Mouse (Mus musculus) heart, embryonic 14.5 days (tissue): ENCODE measurements around the gene Hspb8. TPM values are rescaled to one million over a fixed set of nuclear protein-coding genes. Genes with fewer than 3 reads are reported as not detected.
"Not testable (repeated sequence)": the region's sequence is repeated elsewhere in the genome, so short reads cannot be mapped to it uniquely, and the experiment has no call there.

Source experiments
- ATAC-seq: fragments of 200-750 bp; cut with Nextera tagmentation; 2 replicates; pipeline ENCODE4 v1.8.0; 2017; ENCODE audit warnings: low read depth, moderate TSS enrichment; ENCODE audit not compliant: insufficient number of reproducible peaks, insufficient read depth, low FRiP score
- H3K27ac ChIP-seq, 2 experiments: fragments of 200-500 bp in 1 of 2; fragments of 300-500 bp in 1 of 2; sonication (generic) in 1 of 2; replicated peaks in 1 of 2; 2 replicates each; pipeline ENCODE4 v1.5.1; 2012 to 2014; ENCODE audit warnings: low read depth in 2 of 2, low read length in 2 of 2, control low read depth in 1 of 2, mild to moderate bottlenecking in 1 of 2, mixed read lengths in 1 of 2; ENCODE audit not compliant: control insufficient read depth in 1 of 2, insufficient read depth in 1 of 2
- H3K27me3 ChIP-seq: fragments of 300-500 bp; sonication (generic); 2 replicates; pipeline ENCODE4 v1.6.1; 2014; ENCODE audit warnings: mild to moderate bottlenecking, low read length, control low read depth; ENCODE audit not compliant: control insufficient read depth, insufficient read depth
- H3K36me3 ChIP-seq: fragments of 300-500 bp; sonication (generic); 2 replicates; pipeline ENCODE4 v1.6.1; 2014; ENCODE audit warnings: mild to moderate bottlenecking, control low read depth, low read length, mixed read lengths; ENCODE audit not compliant: control insufficient read depth, insufficient read depth
- H3K4me1 ChIP-seq, 2 experiments: fragments of 200-500 bp in 1 of 2; fragments of 300-500 bp in 1 of 2; sonication (generic) in 1 of 2; 2 replicates each; pipeline ENCODE4 v1.6.1; 2012 to 2014; ENCODE audit warnings: low read length in 2 of 2, control low read depth in 1 of 2, mixed read lengths in 1 of 2; ENCODE audit not compliant: control insufficient read depth in 2 of 2, insufficient read depth in 2 of 2
- H3K4me2 ChIP-seq: fragments of 300-500 bp; sonication (generic); 2 replicates; pipeline ENCODE4 v1.6.1; 2014; ENCODE audit warnings: mild to moderate bottlenecking, low read length
- H3K4me3 ChIP-seq, 2 experiments: fragments of 200-500 bp in 1 of 2; fragments of 300-500 bp in 1 of 2; sonication (generic) in 1 of 2; 2 replicates each; pipeline ENCODE4 v1.5.1; 2012 to 2014; ENCODE audit warnings: low read length in 2 of 2, mild to moderate bottlenecking in 2 of 2, control low read depth in 1 of 2, low read depth in 1 of 2, moderate library complexity in 1 of 2; ENCODE audit not compliant: control insufficient read depth in 1 of 2, insufficient read depth in 1 of 2
- H3K9ac ChIP-seq: fragments of 300-500 bp; sonication (generic); 2 replicates; pipeline ENCODE4 v1.6.1; 2014; ENCODE audit warnings: mild to moderate bottlenecking, low read length
- H3K9me3 ChIP-seq: fragments of 300-500 bp; sonication (generic); 2 replicates; pipeline ENCODE4 v1.6.1; 2016; ENCODE audit warnings: low read length, control low read depth; ENCODE audit not compliant: control insufficient read depth
- WGBS: fragments of 180-500 bp; shearing (Covaris S2); extraction: QIAGEN DNeasy Blood & Tissue Kit; methylation state at CpG from one replicate; pipeline ENCODE4 v1.1.7; 2014; 5-methylcytosine and 5-hydroxymethylcytosine counted together
- polyA plus RNA-seq: library from polyadenylated mRNA; unstranded; fragments of >200 nt; fragmentation: Nextera tagmentation; extraction: Ambion mirVana; gene quantifications from 2 replicates; pipeline ENCODE4 v1.2.1, GENCODE M21; 2014

The Hspb8 gene
- polyA plus RNA-seq, 1 experiment from 2014 or later, result 31.7 TPM

DNA sequence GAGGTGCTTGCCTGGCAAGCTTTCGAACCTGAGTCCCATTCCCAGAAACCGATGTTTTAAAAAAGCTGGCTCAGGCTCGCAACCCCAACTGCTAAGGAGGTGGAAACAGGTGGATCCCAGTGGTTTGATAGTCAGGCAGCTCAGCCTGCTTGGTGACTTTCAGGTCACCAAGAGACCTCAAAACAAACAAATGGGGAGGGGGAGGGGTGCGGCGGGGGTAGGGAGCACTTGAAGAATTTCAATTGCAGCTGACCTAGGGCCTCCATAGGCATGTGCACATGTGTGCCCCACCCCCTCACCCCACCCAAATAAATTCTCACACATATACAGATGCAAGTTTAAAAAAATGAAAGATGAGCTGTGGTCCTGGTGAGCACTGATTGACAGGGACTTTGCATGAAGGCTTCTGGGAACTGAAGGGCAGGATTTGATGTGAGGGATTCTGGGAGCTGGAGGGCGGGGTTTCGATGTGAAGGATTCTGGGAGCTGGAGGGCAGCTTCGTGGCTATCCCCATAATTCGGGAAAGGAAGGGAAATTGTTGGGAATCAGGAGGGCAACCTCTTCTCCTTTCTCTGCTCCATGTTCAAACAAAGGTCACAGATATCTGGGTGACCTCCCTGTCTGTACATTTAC is 35.2 kb downstream of the Hspb8 start:
- H3K36me3 ChIP-seq, result no peaks in the 10 kb centered on the region
- 71% methylated on average over 9 of the region's 9 CpGs for WGBS
- no peaks in the 10 kb centered on the region for H3K27me3 ChIP-seq
- H3K4me1 ChIP-seq, result peaks cover 7 to 13% of the 10 kb centered on the region in 2 experiments
- no peak overlapping the region for H3K27ac ChIP-seq
- H3K4me3 ChIP-seq, result no peak overlapping the region
- H3K9ac ChIP-seq, result no peak overlapping the region
- H3K9me3 ChIP-seq, result no peaks in the 10 kb centered on the region
- no peak for ATAC-seq
- no peak overlapping the region for H3K4me2 ChIP-seq

DNA sequence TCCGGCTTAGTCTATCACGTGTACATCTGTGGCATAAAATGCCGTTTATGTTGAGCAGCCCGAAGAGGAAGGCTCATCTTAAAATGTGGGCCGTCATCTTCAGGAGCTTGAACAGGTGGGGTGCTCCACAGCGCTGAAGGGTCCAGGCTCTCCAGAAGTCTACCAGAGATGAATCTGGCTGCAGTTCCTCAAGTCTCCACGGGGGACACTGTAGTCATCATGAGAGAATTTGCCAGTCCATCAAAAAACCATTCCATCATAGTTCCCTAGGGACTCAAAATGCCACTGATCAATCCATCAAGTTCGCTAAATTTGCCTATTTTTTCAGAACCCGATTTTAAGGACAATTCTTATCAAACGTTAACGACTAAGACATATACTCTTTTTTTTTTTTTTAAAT is 36.6 kb downstream of the Hspb8 start:
- Histone ChIP-seq H3K27ac (no peak overlapping the region), H3K4me3 (no peak overlapping the region), H3K9ac (no peak overlapping the region), H3K27me3 (no peaks in the 10 kb centered on the region), H3K9me3 (no peaks in the 10 kb centered on the region), H3K36me3 (no peaks in the 10 kb centered on the region), H3K4me1 (peaks cover 11 to 13% of the 10 kb centered on the region in 2 experiments), H3K4me2 (no peak overlapping the region)
- ATAC-seq, result no peak
- WGBS, result 36% methylated on average over 11 of the region's 11 CpGs

DNA sequence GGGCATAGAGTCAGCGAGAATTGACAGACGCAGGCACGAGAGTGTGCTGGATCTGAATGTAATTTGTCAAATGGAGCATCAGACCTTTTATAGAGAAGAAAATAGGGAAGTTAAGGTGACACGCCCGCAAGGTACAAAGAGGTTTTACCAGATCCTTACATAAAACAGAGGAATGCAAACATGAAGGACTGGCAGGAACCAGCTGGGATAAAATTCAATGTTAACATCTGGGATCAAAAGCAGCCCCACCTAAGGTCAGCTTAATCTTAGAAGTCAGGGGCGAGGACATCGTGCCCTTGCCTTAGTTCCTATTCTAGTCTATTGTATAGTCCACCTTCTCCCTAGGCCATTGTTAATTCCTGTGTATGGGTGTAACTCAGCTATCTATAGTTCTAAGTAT is 40.0 kb downstream of the Hspb8 start:
- H3K4me1 ChIP-seq, H3K4me3 ChIP-seq, H3K27ac ChIP-seq, H3K27me3 ChIP-seq, H3K9me3 ChIP-seq, H3K9ac ChIP-seq, ATAC-seq, H3K4me2 ChIP-seq, H3K36me3 ChIP-seq: not testable (repeated sequence)
- WGBS, result 88% methylated on average over 7 of the region's 7 CpGs

- 64% methylated on average over 6 of the region's 6 CpGs for WGBS
- H3K36me3 ChIP-seq, result no peaks in the 10 kb centered on the region
- H3K4me3 ChIP-seq, result no peak overlapping the region
- H3K4me2 ChIP-seq, result no peak overlapping the region
- H3K4me1 ChIP-seq, result peaks cover 0 to 4% of the 10 kb centered on the region in 2 experiments; a peak in 1 of 4 replicates
- no peak for ATAC-seq
- H3K27me3 ChIP-seq, result no peaks in the 10 kb centered on the region
- H3K9me3 ChIP-seq, result no peaks in the 10 kb centered on the region
- H3K9ac ChIP-seq, result no peak overlapping the region
- no peak overlapping the region for H3K27ac ChIP-seq
Observed at GRCm38 (mm10) chr5:116381726-116382125, 40.9 kb downstream of the Hspb8 start.

DNA sequence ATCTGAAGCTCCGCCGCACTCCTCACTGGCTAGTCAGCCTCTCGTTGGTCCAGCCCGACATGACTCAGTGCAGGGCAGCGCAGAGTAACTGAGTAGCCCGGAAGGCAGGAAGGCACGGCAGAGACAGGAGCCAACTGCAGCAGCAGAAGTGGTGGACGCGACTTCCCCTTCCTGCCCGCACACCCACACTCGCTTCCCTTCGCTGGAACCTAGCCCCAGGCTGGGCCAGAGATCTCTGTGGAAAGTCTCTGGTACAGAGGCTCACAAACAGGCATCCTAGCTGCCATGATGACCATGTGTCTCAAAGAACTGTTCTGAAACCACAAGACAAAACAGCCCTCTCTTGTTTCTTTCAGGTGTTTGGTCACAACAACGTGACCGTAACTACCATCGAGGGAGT is 41.4 kb downstream of the Hspb8 start:
- Histone ChIP-seq H3K4me2 (no peak overlapping the region), H3K27ac (no peak overlapping the region), H3K4me3 (no peak overlapping the region), H3K9ac (no peak overlapping the region), H3K9me3 (no peaks in the 10 kb centered on the region), H3K27me3 (no peaks in the 10 kb centered on the region), H3K36me3 (no peaks in the 10 kb centered on the region), H3K4me1 (peaks cover 0 to 4% of the 10 kb centered on the region in 2 experiments; a peak in 1 of 4 replicates)
- no peak for ATAC-seq
- 63% methylated on average over 15 of the region's 15 CpGs for WGBS

GRCm38 (mm10) chr5:116380384-116380783 is 42.3 kb downstream of the Hspb8 start:
- 86% methylated on average over 7 of the region's 7 CpGs for WGBS
- Histone ChIP-seq H3K4me1 (peaks cover 0 to 4% of the 10 kb centered on the region in 2 experiments; a peak in 1 of 4 replicates), H3K4me3 (no peak overlapping the region), H3K36me3 (no peaks in the 10 kb centered on the region), H3K9ac (no peak overlapping the region), H3K9me3 (no peaks in the 10 kb centered on the region), H3K27ac (no peak overlapping the region), H3K4me2 (no peak overlapping the region), H3K27me3 (no peaks in the 10 kb centered on the region)
- no peak for ATAC-seq

DNA sequence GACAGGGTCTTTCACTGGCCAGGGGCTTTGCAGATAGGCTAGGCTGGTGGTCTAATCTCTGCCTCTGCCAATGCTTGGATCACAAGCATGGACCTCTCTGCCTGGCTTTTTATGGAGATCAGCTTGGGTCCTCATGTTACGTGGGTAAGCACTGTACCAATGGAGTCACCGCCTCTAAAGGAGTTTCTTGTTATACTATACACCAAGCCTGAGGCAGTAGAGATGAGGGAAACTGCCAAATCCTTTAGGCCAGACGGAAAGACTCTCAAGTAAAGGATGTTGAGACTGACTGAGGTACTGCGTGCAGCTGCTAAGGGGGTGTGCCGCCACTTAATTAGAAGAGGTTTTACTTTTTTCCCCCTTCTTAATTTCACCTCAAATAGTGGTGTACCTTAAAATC is 43.8 kb downstream of the Hspb8 start:
- Histone ChIP-seq H3K4me2 (no peak overlapping the region), H3K4me1 (peaks cover 0 to 4% of the 10 kb centered on the region in 2 experiments; a peak in 1 of 4 replicates), H3K9ac (no peak overlapping the region), H3K9me3 (no peaks in the 10 kb centered on the region), H3K27me3 (no peaks in the 10 kb centered on the region), H3K36me3 (no peaks in the 10 kb centered on the region), H3K4me3 (no peak overlapping the region), H3K27ac (no peak overlapping the region)
- 70% methylated on average over 5 of the region's 5 CpGs for WGBS
- no peak for ATAC-seq

- no peak overlapping the region for H3K4me3 ChIP-seq
- no peak overlapping the region for H3K4me2 ChIP-seq
- no peaks in the 10 kb centered on the region for H3K36me3 ChIP-seq
- no peak for ATAC-seq
- no peaks in the 10 kb centered on the region for H3K9me3 ChIP-seq
- H3K4me1 ChIP-seq, result no peaks in the 10 kb centered on the region
- H3K27me3 ChIP-seq, result no peaks in the 10 kb centered on the region
- H3K27ac ChIP-seq, result no peak overlapping the region
- no peak overlapping the region for H3K9ac ChIP-seq
- WGBS, result 83% methylated on average over 9 of the region's 9 CpGs
Observed at GRCm38 (mm10) chr5:116367923-116368322, 54.7 kb downstream of the Hspb8 start.
